Mouse (Mus musculus) forebrain, embryonic 15.5 days (tissue): ENCODE measurements at regions not wholly inside any gene's neighbourhood (a gene's known extent, or its start where the extent isn't known, plus 50 kb on each side); places are given as distances from the start of the nearest gene placed in this dataset.

ENCODE experiments used
- ATAC-seq: fragments of 200-750 bp; cut with Nextera tagmentation; replicated peaks from 2 replicates; pipeline ENCODE4 v1.8.0; 2017; ENCODE audit warnings: mild to moderate bottlenecking, moderate TSS enrichment, moderate library complexity
- H3K27ac ChIP-seq: fragments of 300-500 bp; sonication (generic); replicated peaks from 2 replicates; pipeline ENCODE4 v1.5.1; 2015; ENCODE audit warnings: mild to moderate bottlenecking, inconsistent platforms
- H3K27me3 ChIP-seq: fragments of 300-500 bp; sonication (generic); 2 replicates; pipeline ENCODE4 v1.6.1; 2015; ENCODE audit warnings: inconsistent platforms
- H3K36me3 ChIP-seq: fragments of 300-500 bp; sonication (generic); 2 replicates; pipeline ENCODE4 v1.6.1; 2015; ENCODE audit warnings: mild to moderate bottlenecking, inconsistent platforms
- H3K4me1 ChIP-seq: fragments of 300-500 bp; sonication (generic); 2 replicates; pipeline ENCODE4 v1.6.1; 2015; ENCODE audit warnings: inconsistent platforms
- H3K4me2 ChIP-seq: fragments of 300-500 bp; sonication (generic); replicated peaks from 2 replicates; pipeline ENCODE4 v1.6.1; 2015; ENCODE audit warnings: mild to moderate bottlenecking, inconsistent platforms
- H3K4me3 ChIP-seq: fragments of 300-500 bp; sonication (generic); 2 replicates; pipeline ENCODE4 v1.5.1; 2015; ENCODE audit warnings: mild to moderate bottlenecking, inconsistent platforms
- H3K9ac ChIP-seq: fragments of 300-500 bp; sonication (generic); replicated peaks from 2 replicates; pipeline ENCODE4 v1.6.1; 2015; ENCODE audit warnings: mild to moderate bottlenecking, inconsistent platforms
- H3K9me3 ChIP-seq: fragments of 300-500 bp; sonication (generic); 2 replicates; pipeline ENCODE4 v1.6.1; 2016; ENCODE audit warnings: inconsistent platforms
- WGBS: fragments of 180-500 bp; shearing (Covaris S2); methylation state at CpG from one replicate; pipeline ENCODE4 v1.1.7; 2015; ENCODE audit warnings: mixed read lengths; 5-methylcytosine and 5-hydroxymethylcytosine counted together

DNA sequence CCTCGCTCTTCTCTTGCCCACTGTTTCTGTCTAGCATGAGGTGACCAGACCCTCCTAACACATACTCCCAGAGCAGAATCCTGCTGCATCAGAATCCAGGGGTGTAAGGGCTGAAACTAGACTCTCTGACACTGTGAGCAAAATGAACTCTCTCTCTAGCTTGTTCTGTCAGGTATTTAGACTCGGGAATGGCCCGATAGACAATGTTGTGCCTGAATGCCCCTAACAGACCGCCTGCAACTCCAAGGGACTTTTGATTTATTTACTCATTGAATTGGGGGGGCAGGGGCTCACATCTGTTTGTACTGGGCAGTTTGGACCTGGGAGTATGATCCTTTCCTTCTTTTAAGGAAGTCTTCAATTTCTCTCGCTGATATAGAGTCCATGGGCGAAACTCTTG, 469.3 kb upstream of the Trpc7 start:
- H3K27me3 ChIP-seq: no peaks in the 10 kb centered on the region

DNA sequence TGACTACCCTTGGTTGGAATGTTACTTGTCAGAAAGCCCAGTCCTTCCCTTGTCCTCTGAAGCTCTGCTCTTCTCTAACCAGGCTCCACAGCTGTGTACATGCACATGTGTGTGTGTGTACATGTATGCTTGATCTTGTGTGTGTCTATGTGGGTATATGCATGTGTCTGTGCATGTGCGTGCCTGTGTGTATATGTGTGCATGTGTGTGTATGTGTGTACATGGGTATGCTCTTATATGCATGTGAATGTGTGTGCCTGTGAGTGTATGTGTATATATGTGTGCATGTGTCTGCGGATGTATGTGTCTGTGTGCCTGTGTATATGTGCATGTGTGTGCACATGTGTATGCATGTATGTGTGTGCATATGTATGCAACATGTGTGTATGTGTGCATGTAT, 468.6 kb upstream of the Trpc7 start:
- Histone ChIP-seq H3K4me1 (peaks cover 4% of the 10 kb centered on the region), H3K4me2 (no peak overlapping the region), H3K27me3 (no peaks in the 10 kb centered on the region), H3K4me3 (no peak overlapping the region), H3K9ac (no peak overlapping the region), H3K36me3 (no peaks in the 10 kb centered on the region), H3K27ac (no peak overlapping the region), H3K9me3 (no peaks in the 10 kb centered on the region)
- WGBS: 94% methylated on average over 2 of the region's 2 CpGs
- ATAC-seq: no peak

More for the DNA sequence above, 469.3 kb upstream of the Trpc7 start:
- Histone ChIP-seq H3K4me3 (no peak overlapping the region), H3K4me2 (no peak overlapping the region), H3K4me1 (peaks cover 4% of the 10 kb centered on the region), H3K36me3 (no peaks in the 10 kb centered on the region), H3K9ac (no peak overlapping the region), H3K27ac (no peak overlapping the region), H3K9me3 (no peaks in the 10 kb centered on the region)
- WGBS: 92% methylated on average over 6 of the region's 6 CpGs
- no peak for ATAC-seq

DNA sequence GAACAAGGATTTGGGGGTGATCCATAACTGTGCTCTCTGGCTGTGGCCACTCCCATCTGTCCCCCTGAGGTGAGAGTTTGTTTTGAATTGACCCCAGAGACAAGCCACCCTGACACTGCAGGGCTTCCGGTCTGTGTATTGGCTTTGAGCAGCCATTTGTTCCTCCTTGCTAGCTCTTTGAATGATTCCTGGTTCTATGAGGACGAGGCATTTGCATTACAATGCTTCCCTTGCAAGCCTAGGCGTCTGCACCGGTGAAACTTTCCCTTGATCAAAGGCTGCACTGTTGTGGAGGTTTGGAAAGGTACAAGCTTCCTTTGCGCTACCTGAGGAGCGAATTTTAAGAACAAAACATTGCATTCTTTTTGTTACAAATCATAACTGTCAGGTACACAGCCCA, 466.8 kb upstream of the Trpc7 start:
- no peak for ATAC-seq
- H3K27me3 ChIP-seq: no peaks in the 10 kb centered on the region
- no peak overlapping the region for H3K27ac ChIP-seq
- peaks cover 4% of the 10 kb centered on the region; the same call in 1 of the 2 replicates for H3K4me1 ChIP-seq
- H3K4me2 ChIP-seq: no peak overlapping the region
- H3K9me3 ChIP-seq: no peaks in the 10 kb centered on the region
- WGBS: 4% methylated on average over 6 of the region's 6 CpGs
- H3K9ac ChIP-seq: no peak overlapping the region
- no peaks in the 10 kb centered on the region for H3K36me3 ChIP-seq
- no peak overlapping the region for H3K4me3 ChIP-seq

DNA sequence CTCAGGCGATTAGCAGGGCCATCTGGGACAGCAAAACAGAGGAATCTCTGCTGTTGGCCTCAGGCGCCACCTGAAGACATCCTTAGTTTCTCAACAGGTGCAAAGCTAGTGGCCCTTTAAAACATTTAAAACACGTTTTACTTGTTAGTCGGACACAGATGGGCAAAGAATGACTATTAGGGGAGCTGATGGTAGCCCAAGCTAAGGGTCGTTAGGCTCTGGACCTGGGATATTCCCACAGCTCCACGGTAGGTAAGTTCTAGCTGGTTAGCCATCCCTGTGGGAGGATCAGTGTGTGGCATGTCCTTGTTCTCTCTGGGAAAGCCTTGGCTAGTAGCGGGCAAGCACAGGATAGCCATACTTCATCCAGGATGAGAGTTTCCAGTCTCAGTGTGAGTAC, 465.5 kb upstream of the Trpc7 start:
- no peak overlapping the region for H3K27ac ChIP-seq
- WGBS: 87% methylated on average over 7 of the region's 7 CpGs
- H3K9ac ChIP-seq: no peak overlapping the region
- H3K4me3 ChIP-seq: no peak overlapping the region
- no peaks in the 10 kb centered on the region for H3K27me3 ChIP-seq
- no peaks in the 10 kb centered on the region for H3K9me3 ChIP-seq
- ATAC-seq: no peak
- no peak overlapping the region for H3K4me2 ChIP-seq
- H3K36me3 ChIP-seq: no peaks in the 10 kb centered on the region
- peaks cover 4% of the 10 kb centered on the region; the same call in 1 of the 2 replicates for H3K4me1 ChIP-seq

DNA sequence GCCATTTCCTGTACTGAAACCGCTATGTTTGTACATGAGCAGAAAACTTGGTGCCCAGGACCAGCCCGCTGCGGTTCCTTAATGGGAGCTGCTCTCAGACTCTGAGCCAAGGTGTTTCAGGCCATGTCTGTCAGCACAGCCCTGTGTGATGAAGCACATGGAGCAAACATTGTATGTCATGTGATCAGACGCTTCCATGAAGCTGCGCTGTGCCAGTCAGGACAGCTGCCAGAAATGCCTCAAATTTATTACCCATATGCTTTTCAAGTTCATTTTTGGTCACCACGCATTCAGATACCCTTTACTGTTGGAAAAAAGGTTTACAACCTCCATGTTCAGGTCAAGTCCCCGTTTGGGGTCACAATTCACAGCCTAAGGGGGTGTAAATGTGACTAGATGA, 458.8 kb upstream of the Trpc7 start:
- H3K4me2 ChIP-seq: no peak overlapping the region
- H3K9me3 ChIP-seq: no peaks in the 10 kb centered on the region
- H3K9ac ChIP-seq: no peak overlapping the region
- no peaks in the 10 kb centered on the region for H3K36me3 ChIP-seq
- ATAC-seq: no peak
- H3K4me1 ChIP-seq: peaks cover 13% of the 10 kb centered on the region
- 78% methylated on average over 7 of the region's 7 CpGs for WGBS
- H3K27me3 ChIP-seq: no peaks in the 10 kb centered on the region
- no peak overlapping the region for H3K4me3 ChIP-seq
- H3K27ac ChIP-seq: no peak overlapping the region

DNA sequence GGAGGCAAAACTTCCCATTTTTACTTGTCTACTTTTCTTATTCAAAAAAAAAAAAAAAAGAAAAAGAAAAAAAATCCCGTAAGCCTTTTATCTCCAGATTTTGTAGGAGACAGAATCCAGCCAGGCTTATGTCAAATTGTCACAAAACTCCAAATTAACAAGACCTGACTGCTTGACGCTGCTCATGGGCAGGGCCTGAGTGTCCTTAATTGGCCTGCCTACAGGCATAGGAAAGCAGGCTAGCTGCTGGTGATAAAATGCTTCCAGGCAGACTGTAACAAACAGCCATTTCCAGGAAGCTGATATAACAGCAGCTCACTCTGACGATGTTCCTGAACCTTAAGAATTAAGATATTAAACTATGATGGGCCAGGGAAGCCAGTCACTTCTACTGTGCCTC, 458.2 kb upstream of the Trpc7 start:
- 29% methylated on average over 3 of the region's 3 CpGs for WGBS
- ATAC-seq: no peak
- Histone ChIP-seq H3K9me3 (no peaks in the 10 kb centered on the region), H3K27me3 (no peaks in the 10 kb centered on the region), H3K27ac (no peak overlapping the region), H3K4me1 (peaks cover 13% of the 10 kb centered on the region), H3K4me2 (no peak overlapping the region), H3K36me3 (no peaks in the 10 kb centered on the region), H3K9ac (no peak overlapping the region), H3K4me3 (no peak overlapping the region)

DNA sequence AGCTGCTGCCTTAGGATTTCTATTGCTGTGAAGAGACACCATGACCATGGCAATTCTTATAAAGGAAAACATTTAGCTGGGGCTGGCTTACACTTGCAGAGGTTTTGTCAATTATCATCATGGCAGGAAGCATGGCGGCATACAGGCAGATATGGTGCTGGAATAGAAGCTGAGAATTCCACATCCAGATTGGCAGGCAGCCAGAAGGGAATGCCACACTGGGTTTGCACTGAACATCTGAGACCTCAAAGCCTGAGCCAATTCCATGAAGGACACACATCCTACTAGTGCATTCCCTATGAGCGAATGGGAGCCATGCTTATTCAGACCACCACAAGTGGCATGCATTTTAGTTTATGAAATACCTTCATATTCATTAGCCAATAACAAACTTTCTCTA, 455.0 kb upstream of the Trpc7 start:
- no peaks in the 10 kb centered on the region for H3K36me3 ChIP-seq
- H3K27me3 ChIP-seq: no peaks in the 10 kb centered on the region
- H3K4me2 ChIP-seq: no peak overlapping the region
- no peak for ATAC-seq
- WGBS: 79% methylated on average over 2 of the region's 2 CpGs
- H3K4me1 ChIP-seq: peaks cover 13% of the 10 kb centered on the region
- no peak overlapping the region for H3K27ac ChIP-seq
- H3K9me3 ChIP-seq: no peaks in the 10 kb centered on the region
- no peak overlapping the region for H3K9ac ChIP-seq
- no peak overlapping the region for H3K4me3 ChIP-seq

DNA sequence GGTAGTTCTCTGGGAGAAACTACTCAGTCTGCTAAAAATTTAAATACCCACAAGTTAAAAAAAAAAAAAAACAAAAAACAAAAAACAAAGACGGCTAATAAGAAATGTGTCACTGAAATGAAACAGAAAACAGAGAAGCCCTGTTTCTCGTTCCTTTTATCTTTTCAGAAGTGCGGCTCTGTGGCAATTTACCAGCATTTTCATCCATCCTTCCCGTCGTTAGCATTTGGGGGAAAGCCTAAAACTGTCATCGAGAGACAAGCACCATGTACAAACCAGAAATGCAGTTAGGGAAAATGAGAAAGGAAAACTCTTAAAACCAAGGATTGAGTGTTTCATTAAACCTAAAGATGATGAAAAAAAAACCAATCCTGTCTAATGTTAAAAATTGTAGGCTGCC, 442.9 kb upstream of the Trpc7 start:
- whole genome bisulfite sequencing: 16% methylated on average over 6 of the region's 6 CpGs

DNA sequence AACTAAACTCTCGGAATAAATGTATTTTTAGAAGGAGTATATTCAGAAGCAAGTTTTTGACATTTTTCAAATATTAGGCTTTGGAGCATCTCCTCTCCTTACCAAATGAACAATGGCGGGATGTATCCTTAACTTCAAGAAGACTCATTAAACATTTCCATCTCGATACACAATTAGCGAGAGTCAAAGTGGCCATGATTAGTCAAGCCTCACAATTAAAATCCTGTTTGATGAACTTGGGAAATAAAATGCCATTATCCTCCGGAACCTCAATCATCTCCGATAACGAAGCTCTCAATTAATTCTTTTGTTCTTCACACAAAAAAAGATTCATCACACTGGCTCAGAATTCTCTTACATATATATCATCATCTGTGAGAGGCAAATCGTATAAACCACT, 440.8 kb upstream of the Trpc7 start:
- no peak for ATAC-seq
- Histone ChIP-seq H3K27ac (no peak overlapping the region), H3K27me3 (no peaks in the 10 kb centered on the region), H3K4me3 (no peak overlapping the region), H3K4me2 (no peak overlapping the region), H3K9me3 (no peaks in the 10 kb centered on the region), H3K4me1 (peaks cover 15% of the 10 kb centered on the region), H3K36me3 (no peaks in the 10 kb centered on the region), H3K9ac (no peak overlapping the region)
- WGBS: 41% methylated on average over 8 of the region's 8 CpGs

More for the DNA sequence above, 442.9 kb upstream of the Trpc7 start:
- H3K27me3 ChIP-seq: no peaks in the 10 kb centered on the region
- H3K9me3 ChIP-seq: no peaks in the 10 kb centered on the region
- H3K36me3 ChIP-seq: no peaks in the 10 kb centered on the region
- no peak for ATAC-seq
- no peak overlapping the region for H3K9ac ChIP-seq
- peaks cover 15% of the 10 kb centered on the region for H3K4me1 ChIP-seq
- H3K4me2 ChIP-seq: no peak overlapping the region
- no peak overlapping the region for H3K4me3 ChIP-seq
- H3K27ac ChIP-seq: no peak overlapping the region

DNA sequence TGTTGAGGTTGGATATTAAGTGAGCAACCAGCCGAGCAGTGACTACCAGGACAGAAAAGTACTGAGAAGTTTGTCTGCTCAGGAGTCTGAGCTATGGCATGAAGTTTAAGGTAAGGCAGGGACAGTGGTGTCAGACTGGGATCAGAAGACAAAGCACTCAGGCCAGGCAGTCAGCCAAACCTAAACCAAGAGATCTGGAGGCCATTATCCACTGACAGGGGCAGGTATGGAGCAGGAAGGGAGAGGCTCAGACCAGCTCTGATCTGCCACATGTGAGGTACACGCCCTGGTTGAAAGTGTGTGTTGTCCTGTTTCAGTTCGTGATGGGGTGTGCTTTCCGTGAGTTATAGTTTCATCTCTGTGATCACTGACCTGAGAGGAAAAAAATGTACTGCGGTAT, 437.2 kb upstream of the Trpc7 start:
- Histone ChIP-seq H3K36me3 (no peaks in the 10 kb centered on the region), H3K27ac (no peak overlapping the region), H3K9ac (no peak overlapping the region), H3K4me3 (no peak overlapping the region), H3K4me1 (peaks cover 2% of the 10 kb centered on the region; the same call in 1 of the 2 replicates), H3K4me2 (no peak overlapping the region), H3K9me3 (no peaks in the 10 kb centered on the region), H3K27me3 (no peaks in the 10 kb centered on the region)
- ATAC-seq: no peak
- 86% methylated on average over 5 of the region's 5 CpGs for WGBS

DNA sequence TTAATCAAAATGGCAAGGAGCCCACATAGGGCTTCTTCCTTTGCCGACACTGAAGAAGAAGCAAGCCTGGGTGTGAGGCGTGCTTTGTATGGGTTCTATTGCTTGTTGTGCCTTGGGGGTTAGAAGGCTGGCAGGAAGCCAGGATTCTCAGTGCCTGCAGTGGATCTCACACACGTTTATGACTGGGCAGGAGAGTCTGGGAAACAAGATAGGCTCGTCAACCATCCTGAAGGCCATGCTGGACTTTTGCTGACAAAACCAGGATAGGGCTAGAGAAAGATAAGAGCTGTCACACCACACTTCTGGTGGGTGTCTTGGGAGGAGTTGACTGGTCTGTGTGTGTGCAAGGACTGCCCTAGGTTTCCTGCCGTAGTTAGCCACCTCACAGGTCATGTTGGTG, 436.1 kb upstream of the Trpc7 start:
- H3K4me2 ChIP-seq: no peak overlapping the region
- H3K9me3 ChIP-seq: no peaks in the 10 kb centered on the region
- H3K9ac ChIP-seq: no peak overlapping the region
- H3K4me3 ChIP-seq: no peak overlapping the region
- no peak overlapping the region for H3K27ac ChIP-seq
- H3K4me1 ChIP-seq: no peaks in the 10 kb centered on the region
- no peak for ATAC-seq
- no peaks in the 10 kb centered on the region for H3K36me3 ChIP-seq
- WGBS: 43% methylated on average over 5 of the region's 5 CpGs
- no peaks in the 10 kb centered on the region for H3K27me3 ChIP-seq

DNA sequence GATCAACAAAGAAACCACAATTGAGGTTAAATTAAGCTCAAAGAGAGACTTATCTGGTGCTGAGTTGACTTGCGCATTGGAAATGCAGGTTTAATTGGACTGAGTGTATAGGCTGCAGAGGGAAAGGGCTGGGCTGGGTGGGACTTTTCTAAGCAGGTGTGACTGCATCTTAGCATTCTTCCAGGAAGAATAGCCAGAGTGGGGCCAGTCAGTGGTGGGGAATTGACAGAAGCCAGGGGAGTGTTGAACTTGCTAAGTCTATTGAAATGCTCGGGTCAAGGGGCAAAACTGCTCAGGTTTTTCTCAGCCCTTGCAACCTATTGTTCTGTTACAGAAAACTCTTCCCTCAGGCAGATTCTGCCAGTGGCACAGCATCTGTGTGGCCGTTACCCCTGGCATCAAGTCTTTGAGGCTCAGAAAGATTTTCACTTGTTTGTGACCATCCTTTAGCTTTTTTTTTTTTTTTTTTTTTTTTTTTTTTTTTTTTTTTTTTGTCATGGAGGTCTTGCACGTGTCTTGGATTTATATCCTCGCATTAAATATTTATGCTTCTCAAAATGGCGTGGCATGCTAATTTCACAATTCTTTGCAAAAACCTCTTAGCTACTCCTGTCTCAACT, 429.6 kb upstream of the Trpc7 start:
- Histone ChIP-seq H3K36me3 (no peaks in the 10 kb centered on the region), H3K27me3 (no peaks in the 10 kb centered on the region), H3K4me2 (no peak overlapping the region), H3K9ac (no peak overlapping the region), H3K4me3 (no peak overlapping the region), H3K4me1 (no peaks in the 10 kb centered on the region), H3K9me3 (no peaks in the 10 kb centered on the region), H3K27ac (no peak overlapping the region)
- WGBS: 61% methylated on average over 6 of the region's 6 CpGs
- no peak for ATAC-seq

DNA sequence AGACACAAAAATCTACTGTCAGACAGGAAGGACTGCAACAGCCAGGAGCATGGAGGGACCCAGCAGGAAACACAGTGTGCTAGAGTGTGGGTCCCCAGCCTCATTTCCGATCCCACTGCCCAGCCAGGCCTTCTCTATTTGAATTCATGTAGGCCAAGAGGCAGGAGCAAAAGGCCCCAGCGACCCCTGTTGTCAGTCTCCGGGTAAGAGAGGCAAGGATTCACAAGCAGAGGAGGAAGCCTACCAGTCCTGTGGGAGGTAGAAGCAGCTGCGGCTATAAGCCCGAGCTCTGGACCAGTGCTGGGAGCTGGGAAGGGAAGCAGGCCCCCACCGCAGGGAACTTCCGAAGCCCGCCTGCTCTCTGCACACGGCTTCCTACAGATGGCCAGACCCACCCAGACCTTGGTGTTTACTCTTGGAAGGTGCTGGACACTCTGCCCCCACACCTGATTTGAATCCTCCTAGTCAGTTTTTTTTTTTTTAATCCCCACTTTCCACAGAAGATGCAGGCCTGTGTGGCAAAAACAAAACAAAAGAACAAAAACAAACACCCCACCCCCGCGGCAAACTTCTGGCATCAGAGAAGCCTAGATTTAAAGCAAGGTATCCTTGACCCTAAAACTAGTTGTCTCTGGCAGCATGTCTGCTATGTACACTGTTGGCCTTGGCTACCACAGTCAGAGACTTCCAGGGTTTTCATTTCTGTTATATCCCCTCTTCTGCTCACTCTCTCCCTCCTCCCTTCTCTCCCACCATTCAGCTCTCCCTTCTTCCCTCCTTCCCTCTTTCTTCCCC, 420.6 kb upstream of the Trpc7 start:
- H3K4me1 ChIP-seq: peaks cover 6% of the 10 kb centered on the region; the same call in 1 of the 2 replicates
- H3K36me3 ChIP-seq: no peaks in the 10 kb centered on the region
- no peak overlapping the region for H3K9ac ChIP-seq
- no peak for ATAC-seq
- H3K27me3 ChIP-seq: no peaks in the 10 kb centered on the region
- WGBS: 24% methylated on average over 11 of the region's 11 CpGs
- H3K4me2 ChIP-seq: no peak overlapping the region
- H3K4me3 ChIP-seq: no peak overlapping the region
- no peaks in the 10 kb centered on the region for H3K9me3 ChIP-seq
- H3K27ac ChIP-seq: no peak overlapping the region
